Mouse (Mus musculus) heart, postnatal 0 days (tissue): ENCODE measurements at regions not wholly inside any gene's neighbourhood (a gene's known extent, or its start where the extent isn't known, plus 50 kb on each side); places are given as distances from the start of the nearest gene placed in this dataset.

ENCODE experiments used
- ATAC-seq: fragments of 200-750 bp; cut with Nextera tagmentation; 2 replicates; pipeline ENCODE4 v1.8.0; 2017; ENCODE audit warnings: low read depth, moderate number of reproducible peaks, moderate library complexity; ENCODE audit not compliant: insufficient read depth
- DNase-seq: peaks from one replicate; pipeline ENCODE4 v3.0.0-alpha.2; 2016; ENCODE audit warnings: low spot score
- H3K27ac ChIP-seq: fragments of 300-500 bp; sonication (generic); 2 replicates; pipeline ENCODE4 v1.5.1; 2014; ENCODE audit warnings: low read depth, mild to moderate bottlenecking
- H3K27me3 ChIP-seq: fragments of 300-500 bp; sonication (generic); 2 replicates; pipeline ENCODE4 v1.6.1; 2014; ENCODE audit warnings: low read length, mixed read lengths; ENCODE audit not compliant: control insufficient read depth, insufficient read depth
- H3K36me3 ChIP-seq: fragments of 300-500 bp; sonication (generic); replicated peaks from 2 replicates; pipeline ENCODE4 v1.6.1; 2014; ENCODE audit warnings: low read length, mixed read lengths; ENCODE audit not compliant: control insufficient read depth, insufficient read depth
- H3K4me1 ChIP-seq: fragments of 300-500 bp; sonication (generic); 2 replicates; pipeline ENCODE4 v1.6.1; 2014; ENCODE audit warnings: antibody characterized with exemption; ENCODE audit not compliant: control insufficient read depth, insufficient read depth
- H3K4me2 ChIP-seq: fragments of 300-500 bp; sonication (generic); 2 replicates; pipeline ENCODE4 v1.6.1; 2014; ENCODE audit warnings: low read depth, mild to moderate bottlenecking, low read length, moderate library complexity
- H3K4me3 ChIP-seq: fragments of 300-500 bp; sonication (generic); 2 replicates; pipeline ENCODE4 v1.5.1; 2014; ENCODE audit warnings: low read depth, low read length
- H3K9ac ChIP-seq: fragments of 300-500 bp; sonication (generic); replicated peaks from 2 replicates; pipeline ENCODE4 v1.6.1; 2014; ENCODE audit warnings: low read depth, low read length, mixed read lengths
- H3K9me3 ChIP-seq: fragments of 300-500 bp; sonication (generic); replicated peaks from 2 replicates; pipeline ENCODE4 v1.6.1; 2016; ENCODE audit warnings: low read length; ENCODE audit not compliant: control insufficient read depth
- CTCF ChIP-seq: IDR thresholded peaks from 2 replicates; pipeline ENCODE4 v1.5.1; 2016; ENCODE audit warnings: antibody characterized with exemption, control low read depth, low read depth
- EP300 ChIP-seq: IDR thresholded peaks from 2 replicates; pipeline ENCODE4 v1.6.1; 2016; ENCODE audit warnings: antibody characterized with exemption, low read depth
- WGBS: fragments of 180-500 bp; shearing (Covaris S2); extraction: QIAGEN DNeasy Blood & Tissue Kit; methylation state at CpG from one replicate; pipeline ENCODE4 v1.1.7; 2014; 5-methylcytosine and 5-hydroxymethylcytosine counted together

GRCm38 (mm10) chr4:31171190-31171589 is 792.7 kb upstream of the Map3k7 start:
- ATAC-seq = no peak
- Histone ChIP-seq H3K27ac (no peak overlapping the region), H3K4me1 (no peaks in the 10 kb centered on the region), H3K9me3 (no peaks in the 10 kb centered on the region), H3K27me3 (no peaks in the 10 kb centered on the region), H3K4me3 (no peak overlapping the region), H3K9ac (no peak overlapping the region), H3K4me2 (no peak overlapping the region), H3K36me3 (no peaks in the 10 kb centered on the region)
- TF ChIP-seq EP300 (no peak), CTCF (no peak)
- no peak for DNase-seq
- 60% methylated on average over 3 of the region's 3 CpGs for WGBS

- no peak for DNase-seq
- Histone ChIP-seq H3K4me3 (no peak overlapping the region), H3K4me2 (no peak overlapping the region), H3K27ac (no peak overlapping the region), H3K4me1 (no peaks in the 10 kb centered on the region), H3K27me3 (no peaks in the 10 kb centered on the region), H3K9me3 (no peaks in the 10 kb centered on the region), H3K9ac (no peak overlapping the region), H3K36me3 (no peaks in the 10 kb centered on the region)
- ATAC-seq = no peak
- TF ChIP-seq EP300 = no peak
- TF ChIP-seq CTCF = no peak
These were observed 766.0 kb upstream of the Map3k7 start for GRCm38 (mm10) chr4:31197852-31198251.

- Histone ChIP-seq H3K9ac (no peak overlapping the region), H3K27ac (no peak overlapping the region), H3K9me3 (no peaks in the 10 kb centered on the region), H3K27me3 (no peaks in the 10 kb centered on the region), H3K4me3 (no peak overlapping the region), H3K4me1 (no peaks in the 10 kb centered on the region), H3K36me3 (no peaks in the 10 kb centered on the region), H3K4me2 (no peak overlapping the region)
- no peak for DNase-seq
- ATAC-seq = no peak
- 69% methylated on average over 3 of the region's 3 CpGs for WGBS
- TF ChIP-seq CTCF (no peak), EP300 (no peak)
These were observed 760.6 kb upstream of the Map3k7 start for GRCm38 (mm10) chr4:31203286-31203685.

- no peak for ATAC-seq
- no peak overlapping the region for H3K4me2 ChIP-seq
- H3K9me3 ChIP-seq = no peaks in the 10 kb centered on the region
- no peaks in the 10 kb centered on the region for H3K36me3 ChIP-seq
- H3K4me3 ChIP-seq = no peak overlapping the region
- no peak overlapping the region for H3K27ac ChIP-seq
- no peaks in the 10 kb centered on the region for H3K27me3 ChIP-seq
- TF ChIP-seq CTCF = no peak
- no peak for TF ChIP-seq EP300
- no peak for DNase-seq
- H3K9ac ChIP-seq = no peak overlapping the region
- no peaks in the 10 kb centered on the region for H3K4me1 ChIP-seq
- WGBS = 78% methylated on average over 14 of the region's 14 CpGs
These were observed 758.4 kb upstream of the Map3k7 start for GRCm38 (mm10) chr4:31205332-31205970.

- H3K9ac ChIP-seq = no peak overlapping the region
- H3K27me3 ChIP-seq = no peaks in the 10 kb centered on the region
- H3K4me2 ChIP-seq = no peak overlapping the region
- no peak overlapping the region for H3K4me3 ChIP-seq
- WGBS = 78% methylated on average over 2 of the region's 2 CpGs
- H3K27ac ChIP-seq = no peak overlapping the region
- no peaks in the 10 kb centered on the region for H3K9me3 ChIP-seq
- DNase-seq = no peak
- no peaks in the 10 kb centered on the region for H3K4me1 ChIP-seq
- H3K36me3 ChIP-seq = no peaks in the 10 kb centered on the region
- TF ChIP-seq CTCF (no peak), EP300 (no peak)
- no peak for ATAC-seq
These were observed 738.2 kb upstream of the Map3k7 start for GRCm38 (mm10) chr4:31225741-31226140.

GRCm38 (mm10) chr4:31268825-31269495 is 694.9 kb upstream of the Map3k7 start:
- Histone ChIP-seq H3K27me3 (no peaks in the 10 kb centered on the region), H3K4me3 (no peak overlapping the region), H3K9me3 (no peaks in the 10 kb centered on the region), H3K9ac (no peak overlapping the region), H3K4me1 (no peaks in the 10 kb centered on the region), H3K36me3 (no peaks in the 10 kb centered on the region), H3K27ac (no peak overlapping the region), H3K4me2 (no peak overlapping the region)
- DNase-seq = no peak
- 45% methylated on average over 3 of the region's 3 CpGs for WGBS
- no peak for ATAC-seq
- TF ChIP-seq EP300 (no peak), CTCF (no peak)
